Mouse (Mus musculus) neural tube, embryonic 12.5 days (tissue): ENCODE results near the gene Pde11a. TPM values are rescaled to one million over a fixed set of nuclear protein-coding genes. Genes with fewer than 3 reads are reported as not detected.

Source experiments
- ATAC-seq: fragments of 200-750 bp; cut with Nextera tagmentation; 2 replicates; pipeline ENCODE4 v1.8.0; 2017; ENCODE audit warnings: low read depth, mild to moderate bottlenecking, moderate TSS enrichment, moderate library complexity; ENCODE audit not compliant: low FRiP score
- H3K27ac ChIP-seq: fragments of 300-500 bp; sonication (generic); 2 replicates; pipeline ENCODE4 v1.5.1; 2016
- H3K27me3 ChIP-seq: fragments of 300-500 bp; sonication (generic); replicated peaks from 2 replicates; pipeline ENCODE4 v1.6.1; 2016; ENCODE audit warnings: mild to moderate bottlenecking
- H3K36me3 ChIP-seq: fragments of 300-500 bp; sonication (generic); 2 replicates; pipeline ENCODE4 v1.6.1; 2016; ENCODE audit warnings: mild to moderate bottlenecking
- H3K4me1 ChIP-seq: fragments of 300-500 bp; sonication (generic); 2 replicates; pipeline ENCODE4 v1.6.1; 2016
- H3K4me2 ChIP-seq: fragments of 300-500 bp; sonication (generic); replicated peaks from 2 replicates; pipeline ENCODE4 v1.6.1; 2016; ENCODE audit warnings: mild to moderate bottlenecking
- H3K4me3 ChIP-seq: fragments of 300-500 bp; sonication (generic); 2 replicates; pipeline ENCODE4 v1.5.1; 2016
- H3K9ac ChIP-seq: fragments of 300-500 bp; sonication (generic); 2 replicates; pipeline ENCODE4 v1.6.1; 2016; ENCODE audit warnings: mild to moderate bottlenecking
- H3K9me3 ChIP-seq: fragments of 300-500 bp; sonication (generic); 2 replicates; pipeline ENCODE4 v1.6.1; 2016; ENCODE audit warnings: mild to moderate bottlenecking
- WGBS: fragments of 180-500 bp; shearing (Covaris S2); methylation state at CpG from one replicate; pipeline ENCODE4 v1.1.7; 2016; 5-methylcytosine and 5-hydroxymethylcytosine counted together
- polyA plus RNA-seq: library from polyadenylated mRNA; unstranded; fragments of >200 nt; fragmentation: Nextera tagmentation; extraction: Ambion mirVana; gene quantifications from 2 replicates; pipeline ENCODE4 v1.2.1, GENCODE M21; 2016

Pde11a gene
- polyA plus RNA-seq, 1 experiment from 2014 or later = 0.48 TPM

DNA sequence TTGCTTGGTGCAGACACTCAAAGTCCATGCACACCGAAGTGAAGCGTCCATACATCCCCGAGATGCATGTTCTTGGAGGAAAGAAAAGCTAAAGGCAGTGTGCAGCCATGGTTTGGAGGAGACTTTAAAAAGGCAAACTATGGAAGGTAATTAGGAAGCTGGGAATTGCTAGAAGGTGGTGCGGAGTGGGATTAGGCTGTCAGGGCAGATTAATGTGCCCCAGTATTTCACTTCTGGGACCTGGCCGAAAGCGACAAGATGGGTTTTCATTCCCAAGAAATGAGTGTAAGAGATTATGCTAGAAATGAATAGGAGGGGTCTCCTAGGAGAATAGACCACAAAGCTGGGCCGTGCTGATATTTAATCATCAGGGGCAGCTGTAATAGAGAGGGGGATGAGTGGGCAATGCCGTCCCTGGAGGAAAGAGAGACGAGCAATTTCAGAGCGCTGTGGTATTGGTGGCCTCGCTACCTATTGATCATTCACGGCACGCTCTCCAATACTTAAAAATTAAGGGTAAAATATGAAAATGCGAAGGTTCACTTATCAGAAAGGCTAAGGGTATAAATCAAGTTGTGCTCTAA, 284.7 kb downstream of the Pde11a start:
- no peak overlapping the region for H3K27ac ChIP-seq

DNA sequence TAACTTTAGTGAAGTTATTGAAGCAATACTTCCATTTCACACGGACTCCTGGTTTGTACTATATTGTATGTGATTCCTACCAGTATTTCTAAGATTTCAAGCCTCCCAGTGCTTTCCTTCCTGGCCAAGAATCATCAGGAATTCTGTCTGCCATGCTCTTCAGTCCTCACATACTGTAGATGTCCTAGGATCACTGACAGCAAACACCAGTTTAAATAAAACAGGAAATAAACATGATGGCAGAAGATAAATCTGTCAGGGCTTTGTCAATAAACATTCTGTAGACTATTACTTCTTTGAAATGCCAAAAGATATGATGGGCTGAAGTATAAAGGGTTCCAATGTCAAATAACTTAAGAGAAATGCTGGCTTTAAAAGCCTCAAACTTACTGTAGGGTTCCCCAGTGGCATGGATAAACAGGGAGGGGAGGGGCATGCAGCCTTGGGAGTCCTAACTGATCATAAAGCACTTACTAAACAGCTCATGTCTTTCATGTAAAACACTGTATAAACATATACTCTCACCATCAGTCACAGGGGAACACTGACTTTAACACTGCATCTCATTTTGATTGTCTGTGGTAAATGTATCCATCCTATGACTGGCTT, 285.6 kb downstream of the Pde11a start:
- Histone ChIP-seq H3K27ac (no peak overlapping the region), H3K4me1 (0 out of 2 replicates have a peak, but pooled peaks cover 3% of the 10 kb centered on the region), H3K9ac (no peak overlapping the region), H3K4me2 (no peak overlapping the region), H3K36me3 (no peaks in the 10 kb centered on the region), H3K9me3 (no peaks in the 10 kb centered on the region), H3K4me3 (no peak overlapping the region), H3K27me3 (no peaks in the 10 kb centered on the region)
- WGBS = 81% methylated on average over 1 of the region's 1 CpGs
- ATAC-seq = no peak

More for the DNA sequence above, 284.7 kb downstream of the Pde11a start:
- WGBS = 66% methylated on average over 14 of the region's 14 CpGs
- H3K4me2 ChIP-seq = no peak overlapping the region
- no peak overlapping the region for H3K9ac ChIP-seq
- no peak overlapping the region for H3K4me3 ChIP-seq
- no peaks in the 10 kb centered on the region for H3K9me3 ChIP-seq
- H3K27me3 ChIP-seq = no peaks in the 10 kb centered on the region
- no peaks in the 10 kb centered on the region for H3K36me3 ChIP-seq
- ATAC-seq = no peak
- peaks cover 8% of the 10 kb centered on the region for H3K4me1 ChIP-seq

DNA sequence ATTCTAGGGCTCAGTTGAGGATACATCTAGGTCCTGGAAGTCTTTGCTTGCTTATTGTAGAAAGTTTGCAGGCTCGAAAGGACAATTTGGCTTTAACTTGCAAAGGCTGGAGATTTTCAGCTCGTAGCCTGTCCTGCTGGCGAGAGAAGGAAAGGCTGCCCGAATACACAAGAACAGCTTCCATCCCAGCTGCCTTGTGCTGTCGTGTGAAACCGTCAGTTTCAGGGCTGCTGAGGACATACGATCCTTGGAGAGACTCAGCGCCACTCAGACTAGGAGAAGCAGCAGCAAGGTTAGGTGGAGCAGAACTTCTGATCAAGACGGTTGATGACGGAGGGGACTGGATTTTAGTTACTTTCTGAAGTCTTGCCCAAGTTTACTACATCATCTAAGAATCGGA, 287.2 kb downstream of the Pde11a start:
- no peak for ATAC-seq
- no peak overlapping the region for H3K27ac ChIP-seq
- no peak overlapping the region for H3K4me3 ChIP-seq

DNA sequence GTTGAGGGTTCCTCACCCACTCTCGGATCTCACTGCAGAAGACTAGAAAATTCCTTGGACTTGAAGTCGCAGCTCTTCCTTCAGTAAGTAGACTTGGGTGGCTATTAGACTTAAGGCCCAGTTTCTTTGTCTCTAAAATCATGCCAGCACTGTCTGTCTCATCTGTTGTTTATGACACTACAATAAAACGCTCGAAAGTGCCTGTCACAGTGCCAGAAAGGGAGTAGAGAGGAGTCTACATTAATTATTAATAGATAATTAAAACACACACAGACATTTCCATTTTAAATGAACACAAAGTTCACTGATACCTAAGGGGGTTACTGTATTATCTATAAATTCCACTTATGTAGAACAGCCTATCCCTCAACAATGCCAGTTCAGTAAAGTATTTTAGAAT, 287.7 kb downstream of the Pde11a start:
- WGBS = 65% methylated on average over 4 of the region's 4 CpGs
- no peak overlapping the region for H3K9ac ChIP-seq

More for the DNA sequence above, 287.2 kb downstream of the Pde11a start:
- WGBS = 79% methylated on average over 11 of the region's 11 CpGs
- no peak overlapping the region for H3K9ac ChIP-seq
- no peaks in the 10 kb centered on the region for H3K4me1 ChIP-seq
- H3K36me3 ChIP-seq = no peaks in the 10 kb centered on the region
- no peak overlapping the region for H3K4me2 ChIP-seq
- no peaks in the 10 kb centered on the region for H3K9me3 ChIP-seq
- no peaks in the 10 kb centered on the region for H3K27me3 ChIP-seq

DNA sequence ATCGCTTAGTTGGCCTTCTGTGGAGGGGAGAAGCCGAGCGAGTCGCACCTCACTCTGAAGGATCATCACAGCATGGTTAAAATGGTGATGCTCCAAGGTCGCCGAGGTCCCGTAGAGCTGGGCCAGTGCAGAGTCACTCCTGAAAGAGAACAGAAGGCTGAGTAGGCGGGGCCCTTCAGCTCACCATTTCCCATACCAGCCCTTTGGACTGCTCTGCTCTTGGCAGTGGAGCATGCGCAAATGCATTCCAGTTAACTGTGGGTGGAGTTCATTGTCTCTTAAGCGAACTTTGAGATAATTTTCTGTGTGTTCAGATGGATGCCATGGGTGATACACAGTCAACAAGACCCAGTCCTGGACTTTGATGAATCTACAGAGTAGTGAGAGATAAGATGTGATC, 288.5 kb downstream of the Pde11a start:
- WGBS = 80% methylated on average over 10 of the region's 10 CpGs
- ATAC-seq = no peak
- no peaks in the 10 kb centered on the region for H3K27me3 ChIP-seq
- no peak overlapping the region for H3K9ac ChIP-seq
- H3K4me3 ChIP-seq = no peak overlapping the region
- H3K27ac ChIP-seq = no peak overlapping the region
- no peak overlapping the region for H3K4me2 ChIP-seq
- H3K4me1 ChIP-seq = no peaks in the 10 kb centered on the region
- no peaks in the 10 kb centered on the region for H3K36me3 ChIP-seq
- no peaks in the 10 kb centered on the region for H3K9me3 ChIP-seq

More for the DNA sequence above, 287.7 kb downstream of the Pde11a start:
- Histone ChIP-seq H3K36me3 (no peaks in the 10 kb centered on the region), H3K27ac (no peak overlapping the region), H3K4me2 (no peak overlapping the region), H3K9me3 (no peaks in the 10 kb centered on the region), H3K4me3 (no peak overlapping the region), H3K4me1 (no peaks in the 10 kb centered on the region), H3K27me3 (no peaks in the 10 kb centered on the region)
- no peak for ATAC-seq

DNA sequence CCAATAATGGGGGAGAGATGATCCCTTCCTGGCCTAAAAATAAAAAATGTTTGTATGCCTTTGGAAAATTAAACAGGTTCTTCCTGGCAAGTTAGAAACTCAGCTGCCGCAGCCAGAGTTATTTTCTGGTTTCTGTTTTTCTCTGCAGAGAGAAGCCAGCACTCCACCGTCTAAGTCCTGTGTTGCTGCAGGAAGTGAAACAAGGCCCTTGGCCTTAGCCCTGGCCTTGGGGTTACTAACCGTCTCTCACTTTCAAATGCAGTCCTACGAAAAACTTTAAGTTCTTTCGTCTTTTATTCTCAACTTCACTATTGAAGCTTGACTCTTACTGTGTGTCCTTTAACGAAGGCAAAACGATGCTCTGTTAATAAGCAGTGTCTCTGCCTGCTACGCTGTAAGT, 289.0 kb downstream of the Pde11a start:
- Histone ChIP-seq H3K4me1 (no peaks in the 10 kb centered on the region), H3K27ac (no peak overlapping the region), H3K4me2 (no peak overlapping the region), H3K9me3 (no peaks in the 10 kb centered on the region), H3K27me3 (no peaks in the 10 kb centered on the region), H3K36me3 (no peaks in the 10 kb centered on the region), H3K4me3 (no peak overlapping the region), H3K9ac (no peak overlapping the region)
- ATAC-seq = no peak
- WGBS = 87% methylated on average over 8 of the region's 8 CpGs

DNA sequence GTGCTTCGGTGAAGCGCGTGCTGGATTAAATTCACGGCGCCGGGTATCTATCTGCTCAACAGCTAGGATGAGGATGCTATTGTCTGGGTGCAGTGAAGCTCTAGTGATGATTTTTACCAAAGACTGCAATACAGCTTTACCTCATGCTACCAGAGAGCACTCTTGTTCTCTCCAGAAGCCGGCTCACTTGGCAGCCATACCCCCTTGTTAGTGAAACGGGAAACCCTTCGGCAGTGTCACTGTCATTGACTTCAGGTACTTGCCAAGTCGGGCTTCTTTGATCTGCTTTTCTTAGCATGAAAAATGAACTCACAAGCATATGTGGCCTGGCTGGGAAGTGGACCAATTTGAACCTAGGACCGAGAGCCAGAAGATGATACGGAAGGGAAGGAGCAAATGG, 290.8 kb downstream of the Pde11a start:
- H3K27me3 ChIP-seq = no peaks in the 10 kb centered on the region
- H3K27ac ChIP-seq = no peak overlapping the region
- no peak for ATAC-seq
- H3K36me3 ChIP-seq = no peaks in the 10 kb centered on the region
- H3K4me3 ChIP-seq = no peak overlapping the region
- 92% methylated on average over 12 of the region's 12 CpGs for WGBS
- H3K9ac ChIP-seq = no peak overlapping the region
- no peak overlapping the region for H3K4me2 ChIP-seq
- no peaks in the 10 kb centered on the region for H3K9me3 ChIP-seq
- H3K4me1 ChIP-seq = no peaks in the 10 kb centered on the region

DNA sequence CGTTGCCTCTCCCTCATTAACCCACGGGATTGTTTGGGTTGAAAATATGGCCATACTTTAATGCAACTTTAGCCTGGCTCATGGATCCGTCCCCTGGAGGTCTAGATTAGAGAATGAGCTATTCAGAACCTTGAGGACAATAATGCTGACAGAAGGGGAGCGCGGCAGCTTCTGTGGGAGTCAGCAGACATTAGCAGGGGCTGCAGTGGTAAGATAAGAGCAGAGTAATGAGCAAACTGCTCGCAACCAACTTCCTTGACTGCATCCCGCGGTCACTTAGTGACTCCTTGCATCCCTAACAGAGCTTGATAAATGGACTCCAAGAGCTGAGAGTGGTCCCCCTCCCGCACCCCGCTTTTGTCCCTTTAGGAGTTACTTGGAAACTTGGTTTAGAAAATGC, 296.4 kb downstream of the Pde11a start:
- H3K9me3 ChIP-seq = no peaks in the 10 kb centered on the region
- H3K27me3 ChIP-seq = no peaks in the 10 kb centered on the region
- ATAC-seq = no peak
- 89% methylated on average over 10 of the region's 10 CpGs for WGBS
- H3K4me3 ChIP-seq = no peak overlapping the region
- H3K4me2 ChIP-seq = no peak overlapping the region
- H3K36me3 ChIP-seq = no peaks in the 10 kb centered on the region
- H3K4me1 ChIP-seq = no peaks in the 10 kb centered on the region
- no peak overlapping the region for H3K27ac ChIP-seq
- H3K9ac ChIP-seq = no peak overlapping the region

DNA sequence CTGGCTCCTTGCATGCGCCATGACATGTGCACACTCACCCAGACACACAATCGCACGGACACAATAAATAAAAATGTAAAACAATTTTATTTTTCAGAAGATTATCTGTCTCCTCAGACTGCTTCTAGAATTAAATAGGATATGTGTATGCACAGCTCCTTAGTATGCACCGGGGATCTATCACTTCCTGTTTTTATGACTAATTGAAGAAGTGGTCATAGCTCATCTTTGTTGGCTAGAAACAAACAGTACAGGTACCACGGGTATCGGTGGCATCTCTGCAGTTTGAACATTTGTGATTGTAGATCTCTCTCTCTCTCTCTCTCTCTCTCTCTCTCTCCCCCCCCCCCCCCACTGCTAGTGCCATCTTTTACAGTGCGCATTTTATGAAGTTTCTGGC, 298.5 kb downstream of the Pde11a start:
- ATAC-seq = no peak

DNA sequence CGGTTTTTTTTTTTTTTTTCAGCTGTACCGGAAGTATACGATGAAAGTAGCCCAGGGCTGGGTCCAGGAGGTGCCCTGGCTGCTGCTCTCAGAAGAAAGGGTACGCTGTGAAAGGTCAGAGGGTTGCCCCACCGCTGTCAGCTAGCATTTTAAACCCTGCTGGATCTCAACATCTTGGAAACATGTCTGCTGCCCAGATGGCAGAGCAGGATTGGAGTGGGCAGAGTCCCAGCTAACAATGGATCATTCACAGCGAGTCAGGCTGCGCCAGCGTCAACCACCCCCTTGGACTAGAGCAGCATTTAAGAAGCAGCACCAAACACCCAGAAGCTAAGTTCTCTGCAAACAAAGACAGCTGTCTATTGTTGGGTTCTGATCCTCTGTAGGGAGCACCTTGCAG, 308.5 kb downstream of the Pde11a start:
- WGBS = 14% methylated on average over 8 of the region's 8 CpGs
- peak; percentile 55; the same call in 1 of the 2 replicates for ATAC-seq
- H3K27me3 ChIP-seq = no peaks in the 10 kb centered on the region
- H3K4me3 ChIP-seq = no peak overlapping the region
- H3K36me3 ChIP-seq = no peaks in the 10 kb centered on the region
- no peaks in the 10 kb centered on the region for H3K9me3 ChIP-seq
- peak overlapping the region; percentile 93 for H3K27ac ChIP-seq
- H3K4me2 ChIP-seq = peak overlapping the region; percentile 46
- H3K4me1 ChIP-seq = peaks cover 23% of the 10 kb centered on the region
- H3K9ac ChIP-seq = peak overlapping the region; percentile 38; the same call in 1 of the 2 replicates

More for the DNA sequence above, 298.5 kb downstream of the Pde11a start:
- no peaks in the 10 kb centered on the region for H3K9me3 ChIP-seq
- H3K27me3 ChIP-seq = no peaks in the 10 kb centered on the region
- 95% methylated on average over 7 of the region's 7 CpGs for WGBS
- no peak overlapping the region for H3K27ac ChIP-seq
- no peak overlapping the region for H3K9ac ChIP-seq
- no peaks in the 10 kb centered on the region for H3K4me1 ChIP-seq
- no peaks in the 10 kb centered on the region for H3K36me3 ChIP-seq
- H3K4me3 ChIP-seq = no peak overlapping the region
- no peak overlapping the region for H3K4me2 ChIP-seq

DNA sequence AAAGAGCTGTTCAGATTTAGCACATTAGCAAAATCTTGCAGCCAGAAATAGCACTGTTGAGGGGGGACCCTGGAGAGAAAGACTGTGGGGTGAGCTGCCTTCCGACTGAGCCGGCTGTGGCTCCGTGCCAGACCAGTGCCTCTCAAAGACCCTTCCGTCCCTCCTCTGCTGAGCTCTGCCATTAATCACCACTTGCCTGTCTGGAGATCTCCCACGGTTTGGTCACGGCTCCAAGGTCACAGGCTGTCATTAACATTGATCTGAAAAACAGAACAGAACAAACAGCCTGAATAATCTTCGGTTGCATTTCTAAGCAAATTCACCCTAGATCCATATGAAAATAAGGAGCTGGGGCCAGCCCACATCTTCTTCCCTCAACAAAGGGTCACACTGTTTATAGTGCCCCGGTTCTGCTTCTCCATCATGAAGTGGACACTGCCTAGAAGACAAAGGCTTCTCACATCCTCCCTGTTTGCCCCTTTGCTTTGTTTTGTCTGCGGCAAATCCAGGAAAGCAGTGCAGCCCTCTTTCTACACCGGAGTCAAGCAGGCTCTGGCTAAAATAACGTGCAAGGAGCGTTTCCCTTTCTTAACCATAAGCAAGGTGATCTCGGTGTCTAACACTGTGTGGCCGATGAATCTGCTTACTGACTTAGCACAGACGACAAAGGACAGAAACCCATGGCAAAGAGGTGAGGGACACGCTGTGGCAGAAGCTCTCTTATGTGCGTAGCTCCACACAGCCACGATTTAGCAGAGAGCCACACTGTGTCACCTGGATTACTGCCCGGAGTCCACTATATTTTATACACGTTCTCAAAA, 309.3 kb downstream of the Pde11a start:
- Histone ChIP-seq H3K36me3 (no peaks in the 10 kb centered on the region), H3K9ac (peak overlapping the region; percentile 38; the same call in 1 of the 2 replicates), H3K9me3 (no peaks in the 10 kb centered on the region), H3K27me3 (no peaks in the 10 kb centered on the region), H3K27ac (peak overlapping the region; percentile 93), H3K4me1 (peaks cover 23% of the 10 kb centered on the region), H3K4me3 (no peak overlapping the region), H3K4me2 (peak overlapping the region; percentile 46)
- WGBS = 12% methylated on average over 20 of the region's 20 CpGs
- peak; percentile 91 for ATAC-seq

DNA sequence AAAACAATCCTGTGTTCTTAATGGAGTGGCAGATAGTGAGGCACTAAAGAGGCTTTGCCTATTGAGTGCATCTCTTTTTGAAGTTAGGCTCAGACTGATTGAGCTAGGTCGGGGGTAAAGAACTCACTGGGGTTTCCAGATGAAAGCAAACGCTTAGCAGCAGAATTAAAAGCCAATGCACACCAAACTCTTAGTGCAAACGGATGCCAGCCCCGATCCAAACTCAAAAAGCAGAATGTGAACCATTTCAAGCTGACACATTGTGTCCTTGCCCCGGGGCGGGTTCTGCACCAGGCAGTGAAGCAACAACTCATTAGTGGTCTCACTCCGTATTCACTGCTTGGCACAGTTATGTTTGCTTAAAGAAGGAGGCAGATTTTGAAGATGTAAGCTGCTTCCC, 321.7 kb downstream of the Pde11a start:
- Histone ChIP-seq H3K9ac (no peak overlapping the region), H3K4me1 (0 out of 2 replicates have a peak, but pooled peaks cover 14% of the 10 kb centered on the region), H3K9me3 (no peaks in the 10 kb centered on the region), H3K36me3 (no peaks in the 10 kb centered on the region), H3K27ac (no peak overlapping the region), H3K4me3 (no peak overlapping the region), H3K27me3 (no peaks in the 10 kb centered on the region), H3K4me2 (0 out of 2 replicates have a peak overlapping the region, but pooled peaks have one; percentile 22)
- WGBS = 2% methylated on average over 7 of the region's 7 CpGs
- no peak for ATAC-seq
